Mouse (Mus musculus): ENCODE results near the gene Chrm1. TPM values are rescaled to one million over a fixed set of nuclear protein-coding genes. Genes with fewer than 3 reads are reported as not detected.

Gene Chrm1
- polyA plus RNA-seq, 1 experiment = 2.4 TPM

Other genes starting within 250 kb of the Chrm1 start
- gene Slc22a8, start 72.5 kb upstream of the Chrm1 start, polyA plus RNA-seq (2012; rRNA removed) = not detected in 2 replicates
- not detected in 2 replicates for gene Slc22a6, start 45.8 kb upstream of the Chrm1 start, polyA plus RNA-seq (2012; rRNA removed)
- 132 and 391 TPM in 2 replicates for gene Slc3a2, start 59.6 kb downstream of the Chrm1 start, polyA plus RNA-seq (2012; rRNA removed)
- gene Wdr74, start 72.0 kb downstream of the Chrm1 start, polyA plus RNA-seq (2012; rRNA removed) = 12.1 and 17.5 TPM in 2 replicates
- not detected in 2 replicates for gene 1700092M07Rik, start 76.9 kb downstream of the Chrm1 start, polyA plus RNA-seq (2012; rRNA removed)
- 31.7 and 65.9 TPM in 2 replicates for gene Stx5a, start 77.6 kb downstream of the Chrm1 start, polyA plus RNA-seq (2012; rRNA removed)
- gene Nxf1, start 93.3 kb downstream of the Chrm1 start, polyA plus RNA-seq (2012; rRNA removed) = 13.3 and 25.4 TPM in 2 replicates
- 117 and 142 TPM in 2 replicates for gene Tmem223, start 107.2 kb downstream of the Chrm1 start, polyA plus RNA-seq (2012; rRNA removed)
- 59.9 and 96.2 TPM in 2 replicates for gene Tmem179b, start 110.7 kb downstream of the Chrm1 start, polyA plus RNA-seq (2012; rRNA removed)
- 4.5 and 8.1 TPM in 2 replicates for gene Taf6l, start 122.6 kb downstream of the Chrm1 start, polyA plus RNA-seq (2012; rRNA removed)
- gene Polr2g, start 134.8 kb downstream of the Chrm1 start, polyA plus RNA-seq (2012; rRNA removed) = 7.7 and 13.5 TPM in 2 replicates
- 0.60 and 0.86 TPM in 2 replicates for gene Zbtb3, start 138.8 kb downstream of the Chrm1 start, polyA plus RNA-seq (2012; rRNA removed)
- 5.7 and 8.9 TPM in 2 replicates for gene Ttc9c, start 155.5 kb downstream of the Chrm1 start, polyA plus RNA-seq (2012; rRNA removed)
- gene Hnrnpul2, start 156.2 kb downstream of the Chrm1 start, polyA plus RNA-seq (2012; rRNA removed) = 9.2 and 20.9 TPM in 2 replicates
- 4.6 TPM in 1 of 2 replicates, not detected in the other for gene AC129217.1, start 166.0 kb downstream of the Chrm1 start, polyA plus RNA-seq (2012; rRNA removed)
- gene Bscl2, start 173.7 kb downstream of the Chrm1 start, polyA plus RNA-seq (2012; rRNA removed) = 54.3 and 82.6 TPM in 2 replicates
- 0.33 and 0.63 TPM in 2 replicates for gene Gng3, start 175.4 kb downstream of the Chrm1 start, polyA plus RNA-seq (2012; rRNA removed)
- gene Lrrn4cl, start 187.0 kb downstream of the Chrm1 start, polyA plus RNA-seq (2012; rRNA removed) = 0.11 and 0.17 TPM in 2 replicates
- gene Ubxn1, start 207.7 kb downstream of the Chrm1 start, polyA plus RNA-seq (2012; rRNA removed) = 34.7 and 95.9 TPM in 2 replicates
- gene Uqcc3, start 217.1 kb downstream of the Chrm1 start, polyA plus RNA-seq (2012; rRNA removed) = 14.0 and 19.2 TPM in 2 replicates
- gene Lbhd1, start 219.9 kb downstream of the Chrm1 start, polyA plus RNA-seq (2012; rRNA removed) = 0.22 and 0.55 TPM in 2 replicates
- not detected in 2 replicates for gene Gm49403, start 220.1 kb downstream of the Chrm1 start, polyA plus RNA-seq (2012; rRNA removed)
- gene 1810009A15Rik, start 225.1 kb downstream of the Chrm1 start, polyA plus RNA-seq (2012; rRNA removed) = 9.5 and 11.4 TPM in 2 replicates
- gene Gm49416, start 225.1 kb downstream of the Chrm1 start, polyA plus RNA-seq (2012; rRNA removed) = not detected in 2 replicates
- gene Ints5, start 229.2 kb downstream of the Chrm1 start, polyA plus RNA-seq (2012; rRNA removed) = 13.2 and 19.5 TPM in 2 replicates
- gene Ganab, start 234.3 kb downstream of the Chrm1 start, polyA plus RNA-seq (2012; rRNA removed) = 45.7 and 74.1 TPM in 2 replicates